Mouse (Mus musculus): ENCODE measurements around the gene Sugct. TPM values are rescaled to one million over a fixed set of nuclear protein-coding genes. Genes with fewer than 3 reads are reported as not detected.
"Not testable (repeated sequence)": the region's sequence is repeated elsewhere in the genome, so short reads cannot be mapped to it uniquely, and the experiment has no call there.

The Sugct gene
- total and polyA plus RNA-seq, 2 experiments from 2014 or later, result 1.3 to 4.4 TPM

GRCm38 (mm10) chr13:16831840-16832239 lies 863.5 kb downstream of the Sugct start:
- DNase-seq (ENCODE audit: low spot score), result no peak
- no peak overlapping the region for H3K9ac ChIP-seq (replicated peaks; ENCODE audit: low read depth, low read length)
- no peak overlapping the region for H3K4me2 ChIP-seq (ENCODE audit: low read depth, low read length)
- no peaks in the 10 kb centered on the region for H3K36me3 ChIP-seq (replicated peaks; ENCODE audit: control insufficient read depth, insufficient read depth, low read length)
- no peaks in the 10 kb centered on the region for H3K27me3 ChIP-seq (ENCODE audit: control insufficient read depth, insufficient read depth, low read length)
- no peaks in the 10 kb centered on the region for H3K9me3 ChIP-seq (replicated peaks; ENCODE audit: control insufficient read depth, low read length)
- H3K4me1 ChIP-seq (ENCODE audit: control insufficient read depth, insufficient read depth), result no peaks in the 10 kb centered on the region
- H3K27ac ChIP-seq (ENCODE audit: low read depth), result no peak overlapping the region
- no peak for ATAC-seq (ENCODE audit: insufficient read depth, low read depth)
- H3K4me3 ChIP-seq (ENCODE audit: low read depth, low read length), result no peak overlapping the region
- WGBS, result 69% methylated on average over 8 of the region's 8 CpGs
- TF ChIP-seq EP300 (IDR thresholded peaks at IDR 0.05; ENCODE audit: low read depth), result no peak
- no peak for TF ChIP-seq CTCF (IDR thresholded peaks at IDR 0.05; ENCODE audit: low read depth)

- not testable (repeated sequence) for H3K27me3 ChIP-seq (ENCODE audit: control insufficient read depth, insufficient read depth, low read length); DNase-seq (ENCODE audit: low spot score); H3K9ac ChIP-seq (replicated peaks; ENCODE audit: low read depth, low read length); ATAC-seq (ENCODE audit: insufficient read depth, low read depth); H3K4me3 ChIP-seq (ENCODE audit: low read depth, low read length); H3K36me3 ChIP-seq (replicated peaks; ENCODE audit: control insufficient read depth, insufficient read depth, low read length); H3K4me1 ChIP-seq (ENCODE audit: control insufficient read depth, insufficient read depth); H3K9me3 ChIP-seq (replicated peaks; ENCODE audit: control insufficient read depth, low read length); H3K27ac ChIP-seq (ENCODE audit: low read depth); H3K4me2 ChIP-seq (ENCODE audit: low read depth, low read length)
- 56% methylated on average over 6 of the region's 6 CpGs for WGBS
These were observed 865.1 kb downstream of the Sugct start for GRCm38 (mm10) chr13:16830291-16830690.

DNA sequence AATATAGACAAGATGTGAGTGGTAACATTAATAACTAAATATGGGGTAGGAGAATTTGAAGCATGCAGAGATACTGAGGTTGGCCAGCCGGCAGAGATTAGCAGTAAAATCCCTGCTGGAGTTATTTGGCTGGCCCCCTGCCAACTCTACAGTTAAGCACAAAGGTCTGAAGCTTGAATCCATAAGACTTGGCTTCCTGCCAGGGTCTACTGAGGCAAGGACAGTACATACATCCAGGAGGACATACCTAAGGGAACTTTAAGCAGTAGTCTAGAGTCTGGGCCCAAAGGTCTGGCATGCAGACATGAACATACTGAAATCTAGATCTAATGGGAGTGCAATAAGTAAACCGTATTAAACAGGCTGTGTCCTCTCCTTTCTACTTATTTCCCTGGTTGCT lies 865.8 kb downstream of the Sugct start:
- Histone ChIP-seq H3K27ac (ENCODE audit: low read depth) (no peak overlapping the region), H3K9ac (replicated peaks; ENCODE audit: low read depth, low read length) (no peak overlapping the region), H3K4me2 (ENCODE audit: low read depth, low read length) (no peak overlapping the region), H3K9me3 (replicated peaks; ENCODE audit: control insufficient read depth, low read length) (no peaks in the 10 kb centered on the region), H3K27me3 (ENCODE audit: control insufficient read depth, insufficient read depth, low read length) (no peaks in the 10 kb centered on the region), H3K36me3 (replicated peaks; ENCODE audit: control insufficient read depth, insufficient read depth, low read length) (no peaks in the 10 kb centered on the region), H3K4me3 (ENCODE audit: low read depth, low read length) (no peak overlapping the region), H3K4me1 (ENCODE audit: control insufficient read depth, insufficient read depth) (peaks cover 7% of the 10 kb centered on the region; the same call in 1 of the 2 replicates)
- TF ChIP-seq CTCF (IDR thresholded peaks at IDR 0.05; ENCODE audit: low read depth), result no peak
- no peak for TF ChIP-seq EP300 (IDR thresholded peaks at IDR 0.05; ENCODE audit: low read depth)
- DNase-seq (ENCODE audit: low spot score) (peak; percentile 27), ATAC-seq (ENCODE audit: insufficient read depth, low read depth) (peak; percentile 17; the same call in 1 of the 2 replicates)
- WGBS, result 33% methylated on average over 2 of the region's 2 CpGs

DNA sequence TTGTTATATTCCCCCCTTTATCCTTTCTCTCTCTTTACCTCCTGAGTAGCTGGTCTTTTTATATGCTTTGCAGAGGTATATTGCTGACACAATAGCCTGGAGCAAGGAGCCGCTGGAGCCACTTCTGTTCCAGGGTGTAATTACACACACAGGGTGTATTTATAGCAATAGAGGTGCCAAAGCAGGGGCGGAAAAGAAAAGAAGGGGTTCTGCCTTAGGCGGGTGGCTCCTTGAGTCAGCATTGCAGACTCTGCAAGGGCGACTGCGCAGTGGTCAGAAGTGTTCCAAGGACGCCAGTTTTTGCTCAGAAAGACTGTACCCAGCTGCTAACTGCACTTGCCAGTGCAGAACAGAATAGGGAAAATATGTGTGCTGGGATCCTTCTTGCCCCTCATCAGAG lies 869.7 kb downstream of the Sugct start:
- no peak for ATAC-seq (ENCODE audit: insufficient read depth, low read depth)
- H3K4me2 ChIP-seq (ENCODE audit: low read depth, low read length), result no peak overlapping the region
- H3K36me3 ChIP-seq (replicated peaks; ENCODE audit: control insufficient read depth, insufficient read depth, low read length), result no peaks in the 10 kb centered on the region
- H3K4me3 ChIP-seq (ENCODE audit: low read depth, low read length), result no peak overlapping the region
- 58% methylated on average over 6 of the region's 6 CpGs for WGBS
- no peak for DNase-seq (ENCODE audit: low spot score)
- H3K9me3 ChIP-seq (replicated peaks; ENCODE audit: control insufficient read depth, low read length), result no peaks in the 10 kb centered on the region
- H3K27ac ChIP-seq (ENCODE audit: low read depth), result no peak overlapping the region
- H3K9ac ChIP-seq (replicated peaks; ENCODE audit: low read depth, low read length), result 0 out of 2 replicates have a peak overlapping the region, but pooled peaks have one; percentile 25
- no peaks in the 10 kb centered on the region for H3K27me3 ChIP-seq (ENCODE audit: control insufficient read depth, insufficient read depth, low read length)
- peaks cover 7% of the 10 kb centered on the region; the same call in 1 of the 2 replicates for H3K4me1 ChIP-seq (ENCODE audit: control insufficient read depth, insufficient read depth)
- TF ChIP-seq EP300 (IDR thresholded peaks at IDR 0.05; ENCODE audit: low read depth), result no peak
- no peak for TF ChIP-seq CTCF (IDR thresholded peaks at IDR 0.05; ENCODE audit: low read depth)

- H3K27ac ChIP-seq (ENCODE audit: low read depth), result no peak overlapping the region
- H3K4me2 ChIP-seq (ENCODE audit: low read depth, low read length), result no peak overlapping the region
- ATAC-seq (ENCODE audit: insufficient read depth, low read depth) (no peak), DNase-seq (ENCODE audit: low spot score) (no peak)
- 78% methylated on average over 4 of the region's 4 CpGs for WGBS
- H3K36me3 ChIP-seq (replicated peaks; ENCODE audit: control insufficient read depth, insufficient read depth, low read length), result no peaks in the 10 kb centered on the region
- no peak overlapping the region for H3K9ac ChIP-seq (replicated peaks; ENCODE audit: low read depth, low read length)
- TF ChIP-seq EP300 (IDR thresholded peaks at IDR 0.05; ENCODE audit: low read depth) (no peak), CTCF (IDR thresholded peaks at IDR 0.05; ENCODE audit: low read depth) (no peak)
- H3K4me1 ChIP-seq (ENCODE audit: control insufficient read depth, insufficient read depth), result peaks cover 7% of the 10 kb centered on the region; the same call in 1 of the 2 replicates
- H3K9me3 ChIP-seq (replicated peaks; ENCODE audit: control insufficient read depth, low read length), result no peaks in the 10 kb centered on the region
- no peak overlapping the region for H3K4me3 ChIP-seq (ENCODE audit: low read depth, low read length)
- H3K27me3 ChIP-seq (ENCODE audit: control insufficient read depth, insufficient read depth, low read length), result no peaks in the 10 kb centered on the region
These were observed 873.6 kb downstream of the Sugct start for GRCm38 (mm10) chr13:16821785-16822184.

- DNase-seq (ENCODE audit: low spot score), result no peak
- no peak for ATAC-seq (ENCODE audit: insufficient read depth, low read depth)
- H3K27me3 ChIP-seq (ENCODE audit: control insufficient read depth, insufficient read depth, low read length), result no peaks in the 10 kb centered on the region
- no peaks in the 10 kb centered on the region for H3K4me1 ChIP-seq (ENCODE audit: control insufficient read depth, insufficient read depth)
- H3K36me3 ChIP-seq (replicated peaks; ENCODE audit: control insufficient read depth, insufficient read depth, low read length), result no peaks in the 10 kb centered on the region
- H3K9ac ChIP-seq (replicated peaks; ENCODE audit: low read depth, low read length), result no peak overlapping the region
- WGBS, result 78% methylated on average over 6 of the region's 6 CpGs
- no peak overlapping the region for H3K4me2 ChIP-seq (ENCODE audit: low read depth, low read length)
- H3K4me3 ChIP-seq (ENCODE audit: low read depth, low read length), result no peak overlapping the region
- H3K9me3 ChIP-seq (replicated peaks; ENCODE audit: control insufficient read depth, low read length), result no peaks in the 10 kb centered on the region
- TF ChIP-seq CTCF (IDR thresholded peaks at IDR 0.05; ENCODE audit: low read depth) (no peak), EP300 (IDR thresholded peaks at IDR 0.05; ENCODE audit: low read depth) (no peak)
- no peak overlapping the region for H3K27ac ChIP-seq (ENCODE audit: low read depth)
These were observed 877.9 kb downstream of the Sugct start for GRCm38 (mm10) chr13:16817471-16817870.

Data from heart, postnatal 0 days (tissue).